Mouse (Mus musculus): ENCODE measurements around the gene Shisa3. TPM values are rescaled to one million over a fixed set of nuclear protein-coding genes. Genes with fewer than 3 reads are reported as not detected.
A peak's percentile ranks its signal among the peaks of the same experiment; 100 is the strongest.

The Shisa3 gene
- polyA plus RNA-seq, 1 experiment from 2014 or later = 119 TPM

- no peak overlapping the region for H3K4me2 ChIP-seq
- no peak overlapping the region for H3K9ac ChIP-seq
- no peak overlapping the region for H3K4me3 ChIP-seq (replicated peaks)
- peak; percentile 43 for ATAC-seq (replicated peaks; ENCODE audit: low FRiP score)
- peak overlapping the region; percentile 30 for H3K27ac ChIP-seq
- H3K36me3 ChIP-seq = 0 out of 2 replicates have a peak, but pooled peaks cover 3% of the 10 kb centered on the region
- H3K4me1 ChIP-seq = peaks cover 27% of the 10 kb centered on the region
- no peaks in the 10 kb centered on the region for H3K27me3 ChIP-seq
- 50% methylated on average over 8 of the region's 8 CpGs for WGBS
- no peaks in the 10 kb centered on the region for H3K9me3 ChIP-seq (replicated peaks)
These were observed 33.1 kb downstream of the Shisa3 start for GRCm38 (mm10) chr5:67640596-67641312.

GRCm38 (mm10) chr5:67641406-67642120 lies 33.9 kb downstream of the Shisa3 start:
- Histone ChIP-seq H3K27ac (peak overlapping the region; percentile 37; the same call in 1 of the 2 replicates), H3K9me3 (replicated peaks) (no peaks in the 10 kb centered on the region), H3K27me3 (no peaks in the 10 kb centered on the region), H3K4me3 (replicated peaks) (no peak overlapping the region), H3K36me3 (0 out of 2 replicates have a peak, but pooled peaks cover 3% of the 10 kb centered on the region), H3K4me1 (peaks cover 34% of the 10 kb centered on the region), H3K4me2 (peak overlapping the region; percentile 14; the same call in 1 of the 2 replicates), H3K9ac (no peak overlapping the region)
- peak; percentile 55; the same call in 1 of the 2 replicates for ATAC-seq (replicated peaks; ENCODE audit: low FRiP score)
- WGBS = 25% methylated on average over 8 of the region's 8 CpGs

GRCm38 (mm10) chr5:67643537-67644255 lies 36.0 kb downstream of the Shisa3 start:
- Histone ChIP-seq H3K9me3 (replicated peaks) (no peaks in the 10 kb centered on the region), H3K36me3 (0 out of 2 replicates have a peak, but pooled peaks cover 3% of the 10 kb centered on the region), H3K27me3 (no peaks in the 10 kb centered on the region), H3K4me3 (replicated peaks) (no peak overlapping the region), H3K4me1 (peaks cover 38% of the 10 kb centered on the region), H3K27ac (no peak overlapping the region), H3K4me2 (no peak overlapping the region), H3K9ac (no peak overlapping the region)
- no peak for ATAC-seq (replicated peaks; ENCODE audit: low FRiP score)
- WGBS = 89% methylated on average over 5 of the region's 5 CpGs

GRCm38 (mm10) chr5:67646756-67647529 lies 39.3 kb downstream of the Shisa3 start:
- peaks cover 22% of the 10 kb centered on the region for H3K4me1 ChIP-seq
- 0 out of 2 replicates have a peak, but pooled peaks cover 3% of the 10 kb centered on the region for H3K36me3 ChIP-seq
- H3K4me2 ChIP-seq = peak overlapping the region; percentile 20; the same call in 1 of the 2 replicates
- no peaks in the 10 kb centered on the region for H3K27me3 ChIP-seq
- ATAC-seq (replicated peaks; ENCODE audit: low FRiP score) = no peak
- WGBS = 43% methylated on average over 20 of the region's 20 CpGs
- H3K9me3 ChIP-seq (replicated peaks) = no peaks in the 10 kb centered on the region
- H3K4me3 ChIP-seq (replicated peaks) = no peak overlapping the region
- H3K9ac ChIP-seq = no peak overlapping the region
- H3K27ac ChIP-seq = no peak overlapping the region

GRCm38 (mm10) chr5:67647568-67647967 lies 39.9 kb downstream of the Shisa3 start:
- peak; percentile 68; the same call in 1 of the 2 replicates for ATAC-seq (replicated peaks; ENCODE audit: low FRiP score)
- 83% methylated on average over 21 of the region's 21 CpGs for WGBS

GRCm38 (mm10) chr5:67649156-67649555 lies 41.5 kb downstream of the Shisa3 start:
- Histone ChIP-seq H3K27me3 (no peaks in the 10 kb centered on the region), H3K4me3 (replicated peaks) (no peak overlapping the region), H3K27ac (no peak overlapping the region), H3K4me2 (no peak overlapping the region), H3K36me3 (peaks cover 5% of the 10 kb centered on the region; the same call in 1 of the 2 replicates), H3K9me3 (replicated peaks) (no peaks in the 10 kb centered on the region), H3K9ac (no peak overlapping the region), H3K4me1 (peaks cover 14% of the 10 kb centered on the region; the same call in 1 of the 2 replicates)
- no peak for ATAC-seq (replicated peaks; ENCODE audit: low FRiP score)
- WGBS = 76% methylated on average over 4 of the region's 4 CpGs

More at GRCm38 (mm10) chr5:67647568-67647967, 39.9 kb downstream of the Shisa3 start:
- Histone ChIP-seq H3K4me1 (peaks cover 16% of the 10 kb centered on the region), H3K36me3 (0 out of 2 replicates have a peak, but pooled peaks cover 3% of the 10 kb centered on the region), H3K9me3 (replicated peaks) (no peaks in the 10 kb centered on the region), H3K4me2 (no peak overlapping the region), H3K27ac (no peak overlapping the region), H3K4me3 (replicated peaks) (no peak overlapping the region), H3K27me3 (no peaks in the 10 kb centered on the region), H3K9ac (no peak overlapping the region)

GRCm38 (mm10) chr5:67650021-67650420 lies 42.3 kb downstream of the Shisa3 start:
- Histone ChIP-seq H3K36me3 (peaks cover 3% of the 10 kb centered on the region; the same call in 1 of the 2 replicates), H3K27ac (no peak overlapping the region), H3K4me3 (replicated peaks) (no peak overlapping the region), H3K27me3 (no peaks in the 10 kb centered on the region), H3K9me3 (replicated peaks) (no peaks in the 10 kb centered on the region), H3K4me1 (peaks cover 14% of the 10 kb centered on the region; the same call in 1 of the 2 replicates), H3K9ac (no peak overlapping the region), H3K4me2 (no peak overlapping the region)
- ATAC-seq (replicated peaks; ENCODE audit: low FRiP score) = no peak
- 93% methylated on average over 5 of the region's 5 CpGs for WGBS

GRCm38 (mm10) chr5:67652468-67652867 lies 44.8 kb downstream of the Shisa3 start:
- Histone ChIP-seq H3K4me1 (peaks cover 4% of the 10 kb centered on the region; the same call in 1 of the 2 replicates), H3K4me2 (no peak overlapping the region), H3K27me3 (no peaks in the 10 kb centered on the region), H3K9ac (no peak overlapping the region), H3K4me3 (replicated peaks) (no peak overlapping the region), H3K9me3 (replicated peaks) (no peaks in the 10 kb centered on the region), H3K36me3 (peaks cover 3% of the 10 kb centered on the region; the same call in 1 of the 2 replicates), H3K27ac (no peak overlapping the region)
- ATAC-seq (replicated peaks; ENCODE audit: low FRiP score) = no peak
- WGBS = 59% methylated on average over 4 of the region's 4 CpGs

- H3K4me1 ChIP-seq = peaks cover 4% of the 10 kb centered on the region; the same call in 1 of the 2 replicates
- ATAC-seq (replicated peaks; ENCODE audit: low FRiP score) = no peak
- H3K27ac ChIP-seq = no peak overlapping the region
- WGBS = 87% methylated on average over 3 of the region's 3 CpGs
- H3K9ac ChIP-seq = no peak overlapping the region
- H3K4me2 ChIP-seq = no peak overlapping the region
- no peaks in the 10 kb centered on the region for H3K9me3 ChIP-seq (replicated peaks)
- no peak overlapping the region for H3K4me3 ChIP-seq (replicated peaks)
- H3K36me3 ChIP-seq = peaks cover 3% of the 10 kb centered on the region; the same call in 1 of the 2 replicates
- no peaks in the 10 kb centered on the region for H3K27me3 ChIP-seq
These were observed 45.9 kb downstream of the Shisa3 start for GRCm38 (mm10) chr5:67653543-67653942.

GRCm38 (mm10) chr5:67654572-67654971 lies 46.9 kb downstream of the Shisa3 start:
- Histone ChIP-seq H3K4me2 (no peak overlapping the region), H3K36me3 (peaks cover 3% of the 10 kb centered on the region; the same call in 1 of the 2 replicates), H3K4me1 (peaks cover 4% of the 10 kb centered on the region; the same call in 1 of the 2 replicates), H3K27me3 (no peaks in the 10 kb centered on the region), H3K4me3 (replicated peaks) (no peak overlapping the region), H3K27ac (0 out of 2 replicates have a peak overlapping the region, but pooled peaks have one; percentile 9), H3K9me3 (replicated peaks) (no peaks in the 10 kb centered on the region), H3K9ac (no peak overlapping the region)
- no peak for ATAC-seq (replicated peaks; ENCODE audit: low FRiP score)
- WGBS = 81% methylated on average over 5 of the region's 5 CpGs

Data from kidney, embryonic 15.5 days (tissue).